Mouse (Mus musculus) olfactory bulb, adult 2 months (tissue): ENCODE data around the gene Epha8.

Source experiments
- CTCF ChIP-seq: fragments of 200-500 bp; IDR thresholded peaks from 2 replicates; pipeline ENCODE4 v1.5.1; 2012; ENCODE audit warnings: low read depth, mild to moderate bottlenecking, low read length, moderate library complexity; ENCODE audit not compliant: insufficient read depth
- POLR2A ChIP-seq: fragments of 200-500 bp; IDR thresholded peaks from 2 replicates; pipeline ENCODE4 v1.6.1; 2012; ENCODE audit warnings: mild to moderate bottlenecking, low read depth, low read length, moderate library complexity; ENCODE audit not compliant: insufficient read depth

GRCm38 (mm10) chr4:136907033-136907432 lies 49.6 kb downstream of the Epha8 start:
- no peak for TF ChIP-seq POLR2A
- TF ChIP-seq CTCF: no peak
